Mouse (Mus musculus): Measurements from ENCODE around the gene Ccp110.

GRCm38 (mm10) chr7:118766119-118766833 is 53.9 kb downstream of the Ccp110 start:
- TF ChIP-seq CTCF (IDR thresholded peaks at IDR 0.05; ENCODE audit: low read depth) = peak; percentile 96
- TF ChIP-seq EP300 (IDR thresholded peaks at IDR 0.05; ENCODE audit: low read depth) = no peak
